Mouse (Mus musculus): ENCODE measurements around the gene Pum2.

GRCm38 (mm10) chr12:8779851-8780250 is 105.9 kb downstream of the Pum2 start:
- TF ChIP-seq GATA1 (IDR thresholded peaks at IDR 0.05; ENCODE audit: borderline replicate concordance, low read length) (no peak), FLI1 (IDR thresholded peaks at IDR 0.05; ENCODE audit: low read length) (no peak)

Measured in megakaryocyte, embryonic 14.5 days (primary cell).